Comparison of ENCODE assay signal across 18 mouse cellular contexts in genomic region chr11:10689917-10690316, GRCm38 (mm10).
"Had no signal": no experiment of that assay in that cellular context is flagged by ENCODE, and none has a peak within 500 bp of the region (broad histone marks: within the 10 kb centered on the region; RNA-seq: fewer than 3 reads in every experiment).

No protein-coding gene starts in this region.

- H3K27ac ChIP-seq: kidney, postnatal 0 days; layer of hippocampus, adult 2 months; limb, embryonic 10.5 days; limb, embryonic 13.5 days; liver, embryonic 12.5 days; liver, embryonic 15.5 days; lung, embryonic 15.5 days; midbrain, embryonic 12.5 days had no signal

- H3K9me3 ChIP-seq: limb, embryonic 10.5 days; limb, embryonic 13.5 days; liver, embryonic 12.5 days; liver, embryonic 15.5 days; lung, embryonic 15.5 days; megakaryocyte, embryonic 14.5 days; midbrain, embryonic 12.5 days had no signal

- H3K36me3 ChIP-seq: limb, embryonic 10.5 days; limb, embryonic 13.5 days; liver, embryonic 12.5 days; liver, embryonic 15.5 days; lung, embryonic 15.5 days; midbrain, embryonic 12.5 days had no signal

- H3K4me2 ChIP-seq: limb, embryonic 13.5 days; liver, embryonic 12.5 days; liver, embryonic 15.5 days; lung, embryonic 15.5 days; midbrain, embryonic 12.5 days had no signal

- H3K27me3 ChIP-seq: limb, embryonic 13.5 days; liver, embryonic 12.5 days; liver, embryonic 15.5 days; lung, embryonic 15.5 days; megakaryocyte, embryonic 14.5 days; midbrain, embryonic 12.5 days had no signal

- ATAC-seq: liver, embryonic 12.5 days had no signal

- H3K4me1 ChIP-seq: limb, embryonic 10.5 days; limb, embryonic 13.5 days; liver, embryonic 12.5 days; liver, embryonic 15.5 days; lung, embryonic 15.5 days; megakaryocyte, embryonic 14.5 days; midbrain, embryonic 12.5 days had no signal

- H3K4me3 ChIP-seq: layer of hippocampus, adult 2 months; limb, embryonic 10.5 days; limb, embryonic 13.5 days; liver, embryonic 12.5 days; liver, embryonic 15.5 days; lung, embryonic 15.5 days; megakaryocyte, embryonic 14.5 days; midbrain, embryonic 12.5 days had no signal

- H3K9ac ChIP-seq: limb, embryonic 13.5 days; liver, embryonic 12.5 days; liver, embryonic 15.5 days; lung, embryonic 15.5 days; midbrain, embryonic 12.5 days had no signal

- DNase-seq: kidney, postnatal 25 days; layer of hippocampus, adult 9-11 months; liver; lung, adult 18-20 months; lung, postnatal 10 days; lung, postnatal 36 days; thymus, adult 18-20 months; thymus, postnatal 14 days; thymus, postnatal 4 days had no signal
